Mouse (Mus musculus): Measurements from ENCODE around the gene Haus5. TPM values are rescaled to one million over a fixed set of nuclear protein-coding genes. Genes with fewer than 3 reads are reported as not detected.
A peak's percentile ranks its signal among the peaks of the same experiment; 100 is the strongest.

Haus5 gene
- total RNA-seq (2022): 1 to 10 TPM; 5.7 to 8.3 (median 6.8) TPM

- peak; percentile 88 to 92 for DNase-seq (ENCODE audit: low spot score in 2 of 2)
These were observed at the start of gene Haus5 for GRCm38 (mm10) chr7:30664529-30665200. TSS of gene Haus5 (minus strand) at chr7:30664994.

GRCm38 (mm10) chr7:30711942-30712341, 47.1 kb upstream of the Haus5 start, which contains the start of gene Atp4a:
TSS of gene Atp4a (plus strand) at chr7:30712209.
- no peak for DNase-seq (ENCODE audit: low spot score in 2 of 2)

GRCm38 (mm10) chr7:30707441-30707840, 42.6 kb upstream of the Haus5 start:
- no peak for DNase-seq (ENCODE audit: low spot score in 2 of 2)

- no peak for DNase-seq (ENCODE audit: low spot score in 2 of 2)
These were observed 41.6 kb upstream of the Haus5 start for GRCm38 (mm10) chr7:30706214-30706882.

- DNase-seq (ENCODE audit: low spot score in 2 of 2): no peak
These were observed 33.8 kb upstream of the Haus5 start, which contains the start of gene 2200002J24Rik for GRCm38 (mm10) chr7:30698589-30698988. TSS of gene 2200002J24Rik (plus strand) at chr7:30698926.

GRCm38 (mm10) chr7:30698101-30698500, 33.3 kb upstream of the Haus5 start:
- no peak for DNase-seq (ENCODE audit: low spot score in 2 of 2)

GRCm38 (mm10) chr7:30688325-30688724, 23.5 kb upstream of the Haus5 start:
- DNase-seq (ENCODE audit: low spot score in 2 of 2): no peak

- DNase-seq (ENCODE audit: low spot score in 2 of 2): no peak
These were observed 18.6 kb upstream of the Haus5 start for GRCm38 (mm10) chr7:30683425-30683824.

- no peak for DNase-seq (ENCODE audit: low spot score in 2 of 2)
These were observed 17.1 kb upstream of the Haus5 start for GRCm38 (mm10) chr7:30681897-30682296.

- DNase-seq (ENCODE audit: low spot score in 2 of 2): no peak
These were observed 13.6 kb upstream of the Haus5 start for GRCm38 (mm10) chr7:30678263-30678975.

- no peak for DNase-seq (ENCODE audit: low spot score in 2 of 2)
These were observed 6.7 kb upstream of the Haus5 start, which contains the start of gene Pmis2 for GRCm38 (mm10) chr7:30671480-30671879. TSS of gene Pmis2 (minus strand) at chr7:30671605.

GRCm38 (mm10) chr7:30669229-30669628, 4.4 kb upstream of the Haus5 start:
- no peak for DNase-seq (ENCODE audit: low spot score in 2 of 2)

GRCm38 (mm10) chr7:30665321-30665720, 527 bp upstream of the Haus5 start:
- DNase-seq (ENCODE audit: low spot score in 2 of 2): no peak

GRCm38 (mm10) chr7:30649591-30650540, 14.9 kb downstream of the Haus5 start, which contains the start of gene Rbm42:
TSS of gene Rbm42 (minus strand) at chr7:30650317.
- peak; percentile 99 for DNase-seq (ENCODE audit: low spot score in 2 of 2)

GRCm38 (mm10) chr7:30639083-30639482, 25.7 kb downstream of the Haus5 start:
- no peak for DNase-seq (ENCODE audit: low spot score in 2 of 2)

GRCm38 (mm10) chr7:30636395-30636794, 28.4 kb downstream of the Haus5 start:
- DNase-seq (ENCODE audit: low spot score in 2 of 2): no peak

- no peak for DNase-seq (ENCODE audit: low spot score in 2 of 2)
These were observed 29.0 kb downstream of the Haus5 start, which contains the start of gene Etv2 for GRCm38 (mm10) chr7:30635752-30636151. TSS of gene Etv2 (minus strand) at chr7:30635852.

GRCm38 (mm10) chr7:30634621-30635020, 30.2 kb downstream of the Haus5 start:
- DNase-seq (ENCODE audit: low spot score in 2 of 2): no peak

GRCm38 (mm10) chr7:30633762-30634412, 30.9 kb downstream of the Haus5 start:
- DNase-seq (ENCODE audit: low spot score in 2 of 2): no peak

GRCm38 (mm10) chr7:30629013-30629412, 35.8 kb downstream of the Haus5 start:
- no peak for DNase-seq (ENCODE audit: low spot score in 2 of 2)
